Mouse (Mus musculus) limb, embryonic 14.5 days (tissue): Measurements from ENCODE around the gene Sec62. TPM values are rescaled to one million over a fixed set of nuclear protein-coding genes. Genes with fewer than 3 reads are reported as not detected.

Experiments
- ATAC-seq: fragments of 200-750 bp; cut with Nextera tagmentation; 2 replicates; pipeline ENCODE4 v1.8.0; 2017; ENCODE audit warnings: low read depth, moderate number of reproducible peaks, moderate TSS enrichment; ENCODE audit not compliant: low FRiP score
- DNase-seq: peaks from one replicate; pipeline ENCODE4 v3.0.0-alpha.2; 2015; ENCODE audit warnings: low spot score
- H3K27ac ChIP-seq: fragments of 300-500 bp; sonication (generic); replicated peaks from 2 replicates; pipeline ENCODE4 v1.5.1; 2014; ENCODE audit warnings: low read depth, mild to moderate bottlenecking, low read length, moderate library complexity, mixed read lengths
- H3K27me3 ChIP-seq: fragments of 300-500 bp; sonication (generic); 2 replicates; pipeline ENCODE4 v1.6.1; 2014; ENCODE audit warnings: low read length, mixed read lengths; ENCODE audit not compliant: control insufficient read depth, insufficient read depth
- H3K36me3 ChIP-seq: fragments of 300-500 bp; sonication (generic); 2 replicates; pipeline ENCODE4 v1.6.1; 2014; ENCODE audit warnings: mild to moderate bottlenecking, low read length, moderate library complexity, mixed read lengths; ENCODE audit not compliant: control insufficient read depth, insufficient read depth
- H3K4me1 ChIP-seq: fragments of 300-500 bp; sonication (generic); 2 replicates; pipeline ENCODE4 v1.6.1; 2014; ENCODE audit warnings: antibody characterized with exemption, low read length, mixed read lengths; ENCODE audit not compliant: control insufficient read depth, insufficient read depth
- H3K4me2 ChIP-seq: fragments of 300-500 bp; sonication (generic); replicated peaks from 2 replicates; pipeline ENCODE4 v1.6.1; 2014; ENCODE audit warnings: low read depth, mild to moderate bottlenecking, low read length, moderate library complexity; ENCODE audit not compliant: severe bottlenecking
- H3K4me3 ChIP-seq: fragments of 300-500 bp; sonication (generic); replicated peaks from 2 replicates; pipeline ENCODE4 v1.5.1; 2014; ENCODE audit warnings: low read length
- H3K9ac ChIP-seq: fragments of 300-500 bp; sonication (generic); 2 replicates; pipeline ENCODE4 v1.6.1; 2014; ENCODE audit warnings: mild to moderate bottlenecking, low read depth, low read length, moderate library complexity; ENCODE audit not compliant: severe bottlenecking
- H3K9me3 ChIP-seq: fragments of 300-500 bp; sonication (generic); 2 replicates; pipeline ENCODE4 v1.6.1; 2016; ENCODE audit warnings: low read length; ENCODE audit not compliant: control insufficient read depth
- POLR2A ChIP-seq: fragments of 200-500 bp; IDR thresholded peaks from 2 replicates; pipeline ENCODE4 v1.8.0; 2012; ENCODE audit warnings: inconsistent platforms, mild to moderate bottlenecking, moderate library complexity, borderline replicate concordance; ENCODE audit not compliant: insufficient read depth, insufficient read length; ENCODE audit errors: extremely low read depth
- WGBS: fragments of 180-500 bp; shearing (Covaris S2); extraction: QIAGEN DNeasy Blood & Tissue Kit; methylation state at CpG from one replicate; pipeline ENCODE4 v1.1.7; 2014; 5-methylcytosine and 5-hydroxymethylcytosine counted together
- polyA plus RNA-seq, 2 experiments: library from polyadenylated mRNA; depleted of rRNA in 1 of 2; stranded (reverse) in 1 of 2; unstranded in 1 of 2; fragments of >200 nt; fragmentation: Nextera tagmentation in 1 of 2; extraction: Ambion mirVana in 1 of 2; gene quantifications; 2 replicates each; pipeline versions ENCODE4 v1.2.1 to v1.2.3; 2012 to 2014

Gene Sec62
- polyA plus RNA-seq, 2 experiments: 53.6 to 103 TPM

DNA sequence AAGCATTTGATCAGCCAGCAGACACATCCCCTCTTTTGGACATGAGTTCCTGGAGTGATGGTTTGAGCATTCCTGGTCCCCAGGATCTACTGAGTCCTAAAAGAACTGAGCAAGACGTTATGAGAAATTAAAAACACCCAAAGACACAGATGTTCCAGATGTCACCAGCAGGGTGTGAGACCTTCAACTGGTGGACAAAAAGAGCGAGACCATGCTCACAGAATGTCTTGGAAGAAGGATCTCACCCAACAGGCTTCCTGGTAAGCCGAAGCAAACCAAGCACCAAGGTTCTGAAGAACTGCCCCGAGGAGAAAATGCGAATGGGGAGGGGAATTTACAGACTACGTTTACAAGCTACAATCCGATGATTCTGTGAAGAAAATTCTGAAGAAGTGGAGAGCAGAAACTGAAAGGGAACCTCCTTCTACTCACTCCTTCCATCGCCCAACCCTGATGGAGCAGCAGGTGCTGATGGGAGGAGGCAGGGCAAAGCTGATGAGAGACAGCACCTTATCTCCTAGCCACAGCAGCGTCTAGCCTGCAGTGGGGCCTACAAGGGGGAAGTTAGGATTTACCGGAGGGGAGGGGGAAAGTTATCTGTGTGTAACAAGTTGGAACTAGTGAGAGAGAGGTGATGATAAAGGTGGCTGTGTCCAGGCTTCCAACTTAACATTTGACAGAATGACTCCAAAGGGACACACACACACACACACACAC, 27.2 kb upstream of the Sec62 start:
- Histone ChIP-seq H3K27me3 (no peaks in the 10 kb centered on the region), H3K27ac (no peak overlapping the region), H3K4me2 (no peak overlapping the region), H3K4me3 (no peak overlapping the region), H3K4me1 (no peaks in the 10 kb centered on the region), H3K36me3 (no peaks in the 10 kb centered on the region), H3K9me3 (no peaks in the 10 kb centered on the region), H3K9ac (no peak overlapping the region)
- DNase-seq: no peak
- no peak for ATAC-seq
- WGBS: 68% methylated on average over 10 of the region's 10 CpGs
- no peak for TF ChIP-seq POLR2A

DNA sequence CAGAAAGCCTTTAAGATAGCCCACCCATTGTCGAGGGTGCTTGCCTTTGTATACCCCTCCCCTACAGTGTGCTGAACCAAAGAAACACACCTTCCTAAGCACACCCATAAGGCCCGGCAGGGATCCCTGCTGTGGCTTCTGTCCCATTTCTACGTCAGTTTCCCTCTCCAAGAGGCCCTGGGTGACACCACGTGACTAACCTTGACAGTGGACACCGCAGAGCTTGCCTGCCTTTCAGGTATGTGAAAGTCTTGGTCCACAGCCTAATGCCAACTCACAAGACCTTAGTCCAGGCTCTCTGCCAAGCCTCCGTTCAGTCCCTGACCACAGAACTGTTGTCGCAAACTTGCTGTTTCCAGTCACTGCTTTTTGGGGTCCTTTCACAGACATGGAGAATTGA, 26.5 kb upstream of the Sec62 start:
- no peak overlapping the region for H3K4me2 ChIP-seq
- WGBS: 69% methylated on average over 7 of the region's 7 CpGs
- no peak overlapping the region for H3K4me3 ChIP-seq
- TF ChIP-seq POLR2A: no peak
- H3K9ac ChIP-seq: no peak overlapping the region
- H3K27ac ChIP-seq: no peak overlapping the region
- DNase-seq: no peak
- H3K9me3 ChIP-seq: no peaks in the 10 kb centered on the region
- H3K27me3 ChIP-seq: no peaks in the 10 kb centered on the region
- H3K4me1 ChIP-seq: no peaks in the 10 kb centered on the region
- no peaks in the 10 kb centered on the region for H3K36me3 ChIP-seq
- no peak for ATAC-seq

- TF ChIP-seq POLR2A: no peak
- H3K9me3 ChIP-seq: no peaks in the 10 kb centered on the region
- no peak overlapping the region for H3K4me3 ChIP-seq
- no peak overlapping the region for H3K4me2 ChIP-seq
- ATAC-seq (no peak), DNase-seq (no peak)
- 86% methylated on average over 6 of the region's 6 CpGs for WGBS
- H3K27me3 ChIP-seq: no peaks in the 10 kb centered on the region
- no peaks in the 10 kb centered on the region for H3K4me1 ChIP-seq
- H3K9ac ChIP-seq: no peak overlapping the region
- no peak overlapping the region for H3K27ac ChIP-seq
- H3K36me3 ChIP-seq: no peaks in the 10 kb centered on the region
Measured at GRCm38 (mm10) chr3:30767271-30767670, 25.4 kb upstream of the Sec62 start.

GRCm38 (mm10) chr3:30769755-30770515, 22.7 kb upstream of the Sec62 start:
- H3K27me3 ChIP-seq: no peaks in the 10 kb centered on the region
- DNase-seq: no peak
- no peak overlapping the region for H3K4me3 ChIP-seq
- ATAC-seq: no peak
- H3K4me1 ChIP-seq: no peaks in the 10 kb centered on the region
- 56% methylated on average over 10 of the region's 10 CpGs for WGBS
- no peaks in the 10 kb centered on the region for H3K36me3 ChIP-seq
- H3K4me2 ChIP-seq: no peak overlapping the region
- no peak overlapping the region for H3K9ac ChIP-seq
- no peak for TF ChIP-seq POLR2A
- no peaks in the 10 kb centered on the region for H3K9me3 ChIP-seq
- no peak overlapping the region for H3K27ac ChIP-seq

GRCm38 (mm10) chr3:30771560-30771959, 21.1 kb upstream of the Sec62 start:
- Histone ChIP-seq H3K4me2 (no peak overlapping the region), H3K36me3 (no peaks in the 10 kb centered on the region), H3K27ac (no peak overlapping the region), H3K9ac (no peak overlapping the region), H3K4me1 (no peaks in the 10 kb centered on the region), H3K4me3 (no peak overlapping the region), H3K9me3 (no peaks in the 10 kb centered on the region), H3K27me3 (no peaks in the 10 kb centered on the region)
- no peak for TF ChIP-seq POLR2A
- DNase-seq (no peak), ATAC-seq (no peak)
- 93% methylated on average over 1 of the region's 1 CpGs for WGBS
